Mouse (Mus musculus) thymus, postnatal 0 days (tissue): ENCODE results near the gene Lman1l. TPM values are rescaled to one million over a fixed set of nuclear protein-coding genes. Genes with fewer than 3 reads are reported as not detected.

Experiments
- DNase-seq: peaks from one replicate; pipeline ENCODE4 v3.0.0-alpha.2; 2015; ENCODE audit warnings: low spot score
- polyA plus RNA-seq: library from polyadenylated mRNA; unstranded; fragments of >200 nt; fragmentation: Nextera tagmentation; extraction: Ambion mirVana; gene quantifications from 2 replicates; pipeline ENCODE4 v1.2.1, GENCODE M21; 2015

Gene Lman1l
- polyA plus RNA-seq, 1 experiment from 2014 or later, result 0.16 TPM

GRCm38 (mm10) chr9:57646551-57647103, 26.1 kb upstream of the Lman1l start:
- DNase-seq, result peak; percentile 47

GRCm38 (mm10) chr9:57644944-57645893, 24.6 kb upstream of the Lman1l start:
- peak; percentile 92 for DNase-seq

GRCm38 (mm10) chr9:57644442-57644943, 23.9 kb upstream of the Lman1l start:
- DNase-seq, result no peak

GRCm38 (mm10) chr9:57643856-57644180, 23.2 kb upstream of the Lman1l start:
- peak; percentile 52 for DNase-seq

GRCm38 (mm10) chr9:57643169-57643855, 22.7 kb upstream of the Lman1l start:
- no peak for DNase-seq

- DNase-seq, result no peak
Measured at GRCm38 (mm10) chr9:57641775-57642550, 21.4 kb upstream of the Lman1l start.

GRCm38 (mm10) chr9:57641022-57641421, 20.4 kb upstream of the Lman1l start:
- no peak for DNase-seq

- peak; percentile 92 for DNase-seq
Measured at GRCm38 (mm10) chr9:57640384-57640783, 19.8 kb upstream of the Lman1l start.

- no peak for DNase-seq
Measured at GRCm38 (mm10) chr9:57639661-57640328, 19.2 kb upstream of the Lman1l start.

GRCm38 (mm10) chr9:57638651-57639459, 18.3 kb upstream of the Lman1l start:
- no peak for DNase-seq

- peak; percentile 43 for DNase-seq
Measured at GRCm38 (mm10) chr9:57637741-57638322, 17.3 kb upstream of the Lman1l start.

GRCm38 (mm10) chr9:57637272-57637671, 16.7 kb upstream of the Lman1l start:
- no peak for DNase-seq

GRCm38 (mm10) chr9:57633481-57634024, 13.0 kb upstream of the Lman1l start:
- peak; percentile 48 for DNase-seq

- peak; percentile 78 for DNase-seq
Measured at GRCm38 (mm10) chr9:57629118-57629874, 8.7 kb upstream of the Lman1l start.

- no peak for DNase-seq
Measured at GRCm38 (mm10) chr9:57628717-57629116, 8.1 kb upstream of the Lman1l start.

GRCm38 (mm10) chr9:57627892-57628291, 7.3 kb upstream of the Lman1l start:
- DNase-seq, result no peak

GRCm38 (mm10) chr9:57627191-57627590, 6.6 kb upstream of the Lman1l start:
- DNase-seq, result no peak
